Mouse (Mus musculus) neural tube, embryonic 14.5 days (tissue): Measurements from ENCODE around the gene Fam114a2. TPM values are rescaled to one million over a fixed set of nuclear protein-coding genes. Genes with fewer than 3 reads are reported as not detected.

Experiments used
- polyA plus RNA-seq: library from polyadenylated mRNA; unstranded; fragments of >200 nt; fragmentation: Nextera tagmentation; extraction: Ambion mirVana; gene quantifications from 2 replicates; pipeline ENCODE4 v1.2.1, GENCODE M21; 2014

The Fam114a2 gene
- polyA plus RNA-seq, 1 experiment from 2014 or later, result 51.3 TPM

Other genes starting within 250 kb of the Fam114a2 start
- 59.3 and 65.4 TPM in 2 replicates for gene Mfap3, start within 50 bp of the Fam114a2 start, polyA plus RNA-seq
- 4.5 and 8.4 TPM in 2 replicates for gene Galnt10, start 126.8 kb upstream of the Fam114a2 start, polyA plus RNA-seq